Mouse (Mus musculus): ENCODE results near the gene Phactr3. TPM values are rescaled to one million over a fixed set of nuclear protein-coding genes. Genes with fewer than 3 reads are reported as not detected.

Gene Phactr3
- polyA plus RNA-seq (2014; fragmentation: Illumina TruSeq; extraction: RNeasy Lipid Tissue Mini Kit (QIAGEN cat#74804); ENCODE audit: low read depth, low replicate concordance), result 1.2 TPM

GRCm38 (mm10) chr2:178118801-178119560, at the start of gene Phactr3:
Gene Phactr3, plus strand, starts transcription at chr2:178118975.

GRCm38 (mm10) chr2:178078166-178078717, 40.5 kb upstream of the Phactr3 start, which contains the start of gene Zfp931:
Gene Zfp931, minus strand, starts transcription at chr2:178078476.

Other genes starting within 250 kb of the Phactr3 start
- 3.1 TPM for gene Gm14327, start 221.9 kb upstream of the Phactr3 start, polyA plus RNA-seq (2014; fragmentation: Illumina TruSeq; extraction: RNeasy Lipid Tissue Mini Kit (QIAGEN cat#74804); ENCODE audit: low read depth, low replicate concordance)
- 3.2 TPM for gene Zfp972, start 193.4 kb upstream of the Phactr3 start, polyA plus RNA-seq (2014; fragmentation: Illumina TruSeq; extraction: RNeasy Lipid Tissue Mini Kit (QIAGEN cat#74804); ENCODE audit: low read depth, low replicate concordance)
- gene Gm14326, start 161.7 kb upstream of the Phactr3 start, polyA plus RNA-seq (2014; fragmentation: Illumina TruSeq; extraction: RNeasy Lipid Tissue Mini Kit (QIAGEN cat#74804); ENCODE audit: low read depth, low replicate concordance), result 74.3 TPM
- 87.3 TPM for gene Zfp971, start 95.7 kb upstream of the Phactr3 start, polyA plus RNA-seq (2014; fragmentation: Illumina TruSeq; extraction: RNeasy Lipid Tissue Mini Kit (QIAGEN cat#74804); ENCODE audit: low read depth, low replicate concordance)
- gene Zfp931, start 40.5 kb upstream of the Phactr3 start, polyA plus RNA-seq (2014; fragmentation: Illumina TruSeq; extraction: RNeasy Lipid Tissue Mini Kit (QIAGEN cat#74804); ENCODE audit: low read depth, low replicate concordance), result 66.1 TPM